Mouse (Mus musculus) embryonic facial prominence, embryonic 13.5 days (tissue): ENCODE results near the gene Rfx4. TPM values are rescaled to one million over a fixed set of nuclear protein-coding genes. Genes with fewer than 3 reads are reported as not detected.

Experiments
- ATAC-seq: fragments of 200-750 bp; cut with Nextera tagmentation; 2 replicates; pipeline ENCODE4 v1.8.0; 2017; ENCODE audit warnings: low read depth; ENCODE audit not compliant: insufficient number of reproducible peaks, insufficient read depth, low FRiP score, low TSS enrichment
- H3K27ac ChIP-seq: fragments of 300-500 bp; sonication (generic); 2 replicates; pipeline ENCODE4 v1.5.1; 2015; ENCODE audit warnings: moderate library complexity, mild to moderate bottlenecking, inconsistent platforms
- H3K27me3 ChIP-seq: fragments of 300-500 bp; sonication (generic); 2 replicates; pipeline ENCODE4 v1.6.1; 2015; ENCODE audit warnings: mild to moderate bottlenecking, inconsistent platforms
- H3K36me3 ChIP-seq: fragments of 300-500 bp; sonication (generic); 2 replicates; pipeline ENCODE4 v1.6.1; 2015; ENCODE audit warnings: mild to moderate bottlenecking, inconsistent platforms
- H3K4me1 ChIP-seq: fragments of 300-500 bp; sonication (generic); 2 replicates; pipeline ENCODE4 v1.6.1; 2015; ENCODE audit warnings: inconsistent platforms
- H3K4me2 ChIP-seq: fragments of 300-500 bp; sonication (generic); 2 replicates; pipeline ENCODE4 v1.6.1; 2015; ENCODE audit warnings: moderate library complexity, mild to moderate bottlenecking, inconsistent platforms
- H3K4me3 ChIP-seq: fragments of 300-500 bp; sonication (generic); 2 replicates; pipeline ENCODE4 v1.5.1; 2015; ENCODE audit warnings: mild to moderate bottlenecking, inconsistent platforms
- H3K9ac ChIP-seq: fragments of 300-500 bp; sonication (generic); 2 replicates; pipeline ENCODE4 v1.6.1; 2015; ENCODE audit warnings: mild to moderate bottlenecking, inconsistent platforms
- H3K9me3 ChIP-seq: fragments of 300-500 bp; sonication (generic); 2 replicates; pipeline ENCODE4 v1.6.1; 2016; ENCODE audit warnings: inconsistent platforms
- WGBS: fragments of 180-500 bp; shearing (Covaris S2); methylation state at CpG from one replicate; pipeline ENCODE4 v1.1.7; 2015; ENCODE audit warnings: mixed read lengths; 5-methylcytosine and 5-hydroxymethylcytosine counted together
- polyA plus RNA-seq: library from polyadenylated mRNA; unstranded; fragments of >200 nt; fragmentation: Nextera tagmentation; extraction: Ambion mirVana; gene quantifications from 2 replicates; pipeline ENCODE4 v1.2.1, GENCODE M21; 2015

Rfx4 gene
- polyA plus RNA-seq, 1 experiment from 2014 or later: 0.44 TPM

DNA sequence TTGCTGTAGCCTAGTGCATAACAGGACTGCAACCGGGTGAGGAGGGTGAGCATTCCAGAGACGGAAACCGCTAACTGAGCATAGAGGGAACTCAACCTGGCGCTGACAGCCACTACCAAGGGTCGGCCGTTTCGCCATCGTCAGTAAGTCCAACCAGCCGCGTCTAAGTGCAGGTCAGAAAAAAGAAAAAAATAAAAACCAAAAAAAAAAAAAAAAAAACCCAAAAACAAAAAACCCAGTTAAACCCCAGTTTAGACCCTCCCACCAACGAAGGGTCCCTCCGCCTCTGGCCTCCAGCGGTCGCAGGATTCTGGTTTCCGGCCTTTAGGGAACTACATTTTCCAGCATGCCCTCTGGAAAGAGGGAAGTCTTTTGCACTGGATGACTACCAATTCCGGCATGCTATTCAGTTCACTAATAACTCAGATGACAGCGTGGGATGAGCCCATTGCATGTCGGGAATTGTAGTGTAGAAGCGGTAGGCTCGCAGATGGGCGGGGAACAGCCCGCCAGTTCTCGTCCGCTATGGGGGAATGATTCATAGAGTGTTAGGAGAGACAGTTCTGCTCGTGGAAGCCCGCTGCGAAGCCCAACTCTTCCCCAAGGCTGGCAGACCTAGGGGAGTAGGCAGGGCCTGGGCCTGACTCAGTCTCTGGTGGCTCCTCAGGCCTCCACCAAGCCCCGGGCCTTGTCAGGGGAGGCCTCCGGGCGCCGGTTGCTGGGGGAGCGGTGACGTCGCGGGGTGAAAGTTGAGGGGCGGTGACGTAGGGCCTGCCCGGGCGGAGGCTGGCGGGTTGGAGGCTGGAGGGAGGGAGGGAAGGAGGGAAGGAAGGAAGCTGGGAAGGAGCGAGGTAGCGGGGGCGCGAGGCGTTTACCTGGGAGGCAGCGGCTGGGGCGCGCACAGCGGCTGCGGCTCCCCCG is 161.2 kb downstream of the Rfx4 start, which contains the start of gene Ric8b:
Gene Ric8b (plus strand): TSS at position 807 of the 921 bp plus-strand sequence.
- peaks cover 16% of the 10 kb centered on the region for H3K4me1 ChIP-seq
- H3K9ac ChIP-seq: peak within 1 kb of the TSS; percentile 93
- ATAC-seq: peak; percentile 96
- peak within 1 kb of the TSS; percentile 85 for H3K4me3 ChIP-seq
- under 1% methylated on average over 42 of the region's 51 CpGs for WGBS
- no peaks in the 10 kb centered on the region for H3K36me3 ChIP-seq
- no peaks in the 10 kb centered on the region; the same call in 1 of the 2 replicates for H3K9me3 ChIP-seq
- peak within 1 kb of the TSS; percentile 97 for H3K27ac ChIP-seq
- H3K4me2 ChIP-seq: peak within 1 kb of the TSS; percentile 86
- H3K27me3 ChIP-seq: no peaks in the 10 kb centered on the region

DNA sequence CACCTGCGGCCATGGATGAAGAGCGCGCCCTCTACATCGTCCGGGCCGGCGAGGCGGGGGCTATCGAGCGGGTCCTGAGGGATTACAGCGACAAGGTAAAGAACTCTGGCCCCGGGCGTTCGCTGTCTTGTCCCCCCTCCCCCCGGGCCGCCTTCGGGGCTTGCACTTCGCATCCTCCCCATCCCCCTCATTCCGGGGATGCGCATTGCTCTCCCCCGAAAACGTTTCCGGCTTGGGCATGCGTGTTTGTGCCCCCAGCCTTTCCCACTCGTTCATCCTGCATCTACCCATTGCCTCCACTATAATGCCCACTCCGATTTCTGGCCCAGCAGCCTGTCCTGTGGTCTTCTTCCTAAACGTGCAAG is 161.9 kb downstream of the Rfx4 start:
- no peaks in the 10 kb centered on the region for H3K27me3 ChIP-seq
- no peaks in the 10 kb centered on the region; the same call in 1 of the 2 replicates for H3K9me3 ChIP-seq
- H3K36me3 ChIP-seq: no peaks in the 10 kb centered on the region
- H3K4me3 ChIP-seq: peak overlapping the region; percentile 85
- peak overlapping the region; percentile 97 for H3K27ac ChIP-seq
- peak overlapping the region; percentile 86 for H3K4me2 ChIP-seq
- peaks cover 16% of the 10 kb centered on the region for H3K4me1 ChIP-seq
- H3K9ac ChIP-seq: peak overlapping the region; percentile 93
- WGBS: 1% methylated on average over 24 of the region's 27 CpGs
- ATAC-seq: no peak; the same call in 1 of the 2 replicates

GRCm38 (mm10) chr10:84926336-84926735 is 170.5 kb downstream of the Rfx4 start:
- no peaks in the 10 kb centered on the region for H3K27me3 ChIP-seq
- H3K4me3 ChIP-seq: no peak overlapping the region
- H3K9ac ChIP-seq: no peak overlapping the region
- H3K4me1 ChIP-seq: peaks cover 6% of the 10 kb centered on the region; the same call in 1 of the 2 replicates
- WGBS: 90% methylated on average over 7 of the region's 7 CpGs
- ATAC-seq: no peak
- no peak overlapping the region for H3K4me2 ChIP-seq
- peaks cover 28% of the 10 kb centered on the region for H3K36me3 ChIP-seq
- H3K27ac ChIP-seq: no peak overlapping the region
- H3K9me3 ChIP-seq: no peaks in the 10 kb centered on the region; the same call in 1 of the 2 replicates

DNA sequence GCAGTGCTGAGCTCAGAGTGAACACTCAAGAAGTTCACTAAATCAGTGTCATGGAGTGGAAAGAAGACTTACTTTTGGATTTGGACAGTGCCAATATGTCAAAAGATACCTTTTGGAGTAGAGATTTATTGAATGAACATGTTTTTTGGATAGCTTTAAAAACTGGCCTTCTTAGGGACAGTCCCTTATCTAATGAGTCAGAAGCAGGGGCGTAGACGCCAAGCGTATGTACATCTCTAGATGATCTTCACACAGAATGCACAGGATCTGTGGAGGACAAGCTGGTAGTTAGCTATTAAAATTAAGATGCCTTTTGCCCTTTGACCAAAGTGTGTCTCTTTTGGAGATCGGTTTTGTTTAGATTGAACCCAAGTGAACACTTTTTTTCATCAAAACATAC is 171.0 kb downstream of the Rfx4 start:
- Histone ChIP-seq H3K27me3 (no peaks in the 10 kb centered on the region), H3K27ac (no peak overlapping the region), H3K4me3 (no peak overlapping the region), H3K4me1 (peaks cover 8% of the 10 kb centered on the region), H3K9me3 (no peaks in the 10 kb centered on the region; the same call in 1 of the 2 replicates), H3K4me2 (no peak overlapping the region), H3K9ac (no peak overlapping the region), H3K36me3 (peaks cover 28% of the 10 kb centered on the region)
- 95% methylated on average over 4 of the region's 4 CpGs for WGBS
- no peak for ATAC-seq

DNA sequence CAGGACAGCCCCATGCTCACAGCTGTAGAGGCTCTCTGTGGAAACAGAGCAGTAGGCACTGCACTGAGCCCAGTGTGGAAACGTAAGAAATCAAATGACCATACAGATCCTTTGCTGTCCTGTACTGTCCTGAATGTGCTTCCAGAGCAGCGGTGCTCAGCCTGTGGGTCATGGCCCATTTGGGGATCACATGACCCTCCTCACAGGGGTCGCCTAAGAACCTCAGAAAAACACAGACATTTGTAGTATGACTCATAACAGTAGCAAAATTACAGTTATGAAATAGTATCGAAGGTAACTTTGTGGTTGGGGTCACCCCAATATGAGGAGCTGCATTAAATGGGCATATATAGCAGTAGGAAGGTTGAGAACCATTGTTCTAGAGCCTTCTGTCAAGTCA is 172.6 kb downstream of the Rfx4 start:
- H3K36me3 ChIP-seq: peaks cover 28% of the 10 kb centered on the region
- H3K9ac ChIP-seq: no peak overlapping the region
- H3K9me3 ChIP-seq: no peaks in the 10 kb centered on the region
- 86% methylated on average over 4 of the region's 4 CpGs for WGBS
- no peak overlapping the region for H3K4me3 ChIP-seq
- H3K4me1 ChIP-seq: peaks cover 13% of the 10 kb centered on the region
- no peak for ATAC-seq
- H3K27ac ChIP-seq: no peak overlapping the region
- no peak overlapping the region for H3K4me2 ChIP-seq
- no peaks in the 10 kb centered on the region for H3K27me3 ChIP-seq

- Histone ChIP-seq H3K4me1 (peaks cover 27% of the 10 kb centered on the region), H3K27ac (no peak overlapping the region), H3K36me3 (0 out of 2 replicates have a peak, but pooled peaks cover 5% of the 10 kb centered on the region), H3K9me3 (no peaks in the 10 kb centered on the region), H3K27me3 (no peaks in the 10 kb centered on the region), H3K9ac (no peak overlapping the region), H3K4me2 (no peak overlapping the region), H3K4me3 (no peak overlapping the region)
- 80% methylated on average over 7 of the region's 7 CpGs for WGBS
- ATAC-seq: no peak
Observed at GRCm38 (mm10) chr10:84935553-84936209, 179.8 kb downstream of the Rfx4 start.

DNA sequence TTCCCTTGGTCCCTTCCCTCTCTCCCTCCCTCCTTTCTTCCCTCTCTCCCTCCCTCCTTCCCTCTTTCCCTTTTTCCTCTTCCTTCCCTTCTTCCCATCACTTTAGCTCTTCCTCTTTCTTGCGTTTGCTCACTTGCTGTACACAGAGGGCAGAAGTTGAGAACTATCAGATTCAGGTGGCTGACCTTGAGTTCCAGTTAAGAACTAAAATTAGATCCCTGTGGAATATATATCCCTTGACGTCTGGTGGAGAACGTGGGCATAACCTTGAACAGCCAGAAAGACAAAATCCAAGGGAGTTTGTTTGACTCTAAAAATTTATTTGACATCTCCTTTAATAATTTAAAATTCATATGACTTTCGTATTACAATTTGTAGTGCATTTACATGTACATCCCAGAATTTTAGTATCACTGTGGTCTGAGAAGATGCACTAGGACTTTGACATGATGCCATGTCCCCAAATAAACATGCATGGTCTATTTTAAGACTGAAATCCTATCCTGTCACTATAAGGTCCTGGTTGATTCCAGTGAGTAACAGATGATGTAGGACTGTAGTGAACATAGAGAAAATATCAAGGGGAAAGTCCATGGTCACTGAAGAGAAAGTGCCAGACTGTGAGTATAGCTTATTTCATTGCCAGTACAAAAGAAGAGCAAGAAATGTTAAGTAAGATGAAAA is 181.1 kb downstream of the Rfx4 start:
- H3K9me3 ChIP-seq: no peaks in the 10 kb centered on the region

GRCm38 (mm10) chr10:84938094-84938820 is 182.4 kb downstream of the Rfx4 start:
- H3K9me3 ChIP-seq: no peaks in the 10 kb centered on the region
- no peak overlapping the region for H3K4me2 ChIP-seq
- 0 out of 2 replicates have a peak, but pooled peaks cover 9% of the 10 kb centered on the region for H3K36me3 ChIP-seq
- H3K4me3 ChIP-seq: no peak overlapping the region
- no peak for ATAC-seq
- no peak overlapping the region for H3K9ac ChIP-seq
- H3K27ac ChIP-seq: no peak overlapping the region
- H3K27me3 ChIP-seq: no peaks in the 10 kb centered on the region
- WGBS: 87% methylated on average over 14 of the region's 14 CpGs
- peaks cover 23% of the 10 kb centered on the region for H3K4me1 ChIP-seq

More for the DNA sequence above, 181.1 kb downstream of the Rfx4 start:
- H3K27ac ChIP-seq: no peak overlapping the region
- H3K4me3 ChIP-seq: no peak overlapping the region
- no peaks in the 10 kb centered on the region for H3K27me3 ChIP-seq
- no peak overlapping the region for H3K9ac ChIP-seq
- 0 out of 2 replicates have a peak, but pooled peaks cover 9% of the 10 kb centered on the region for H3K36me3 ChIP-seq
- WGBS: 64% methylated on average over 4 of the region's 4 CpGs
- ATAC-seq: no peak
- H3K4me1 ChIP-seq: peaks cover 24% of the 10 kb centered on the region
- H3K4me2 ChIP-seq: no peak overlapping the region

DNA sequence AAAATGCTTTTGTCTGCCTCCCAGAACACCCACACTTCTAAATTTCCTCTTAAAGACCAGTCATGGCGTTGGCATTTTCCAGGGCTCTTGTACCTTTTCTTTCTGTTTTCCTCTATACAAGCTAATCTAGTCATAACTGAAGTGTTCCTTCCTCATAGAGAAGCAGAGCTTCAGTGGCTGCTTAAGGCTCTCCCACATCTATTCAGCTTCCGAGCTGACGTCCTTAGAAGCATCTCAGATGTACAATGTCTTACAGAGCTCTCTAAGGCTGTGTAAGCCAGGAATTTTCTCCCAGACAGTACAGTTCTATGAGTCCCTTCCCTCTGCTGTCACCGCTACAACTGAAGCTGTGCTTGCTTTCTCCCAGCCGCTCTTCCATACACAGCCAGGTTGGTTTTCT is 183.0 kb downstream of the Rfx4 start:
- H3K9ac ChIP-seq: no peak overlapping the region
- 78% methylated on average over 5 of the region's 5 CpGs for WGBS
- H3K4me3 ChIP-seq: no peak overlapping the region
- no peak overlapping the region for H3K27ac ChIP-seq
- ATAC-seq: no peak
- H3K9me3 ChIP-seq: no peaks in the 10 kb centered on the region
- peaks cover 23% of the 10 kb centered on the region for H3K4me1 ChIP-seq
- no peak overlapping the region for H3K4me2 ChIP-seq
- 0 out of 2 replicates have a peak, but pooled peaks cover 9% of the 10 kb centered on the region for H3K36me3 ChIP-seq
- H3K27me3 ChIP-seq: no peaks in the 10 kb centered on the region

DNA sequence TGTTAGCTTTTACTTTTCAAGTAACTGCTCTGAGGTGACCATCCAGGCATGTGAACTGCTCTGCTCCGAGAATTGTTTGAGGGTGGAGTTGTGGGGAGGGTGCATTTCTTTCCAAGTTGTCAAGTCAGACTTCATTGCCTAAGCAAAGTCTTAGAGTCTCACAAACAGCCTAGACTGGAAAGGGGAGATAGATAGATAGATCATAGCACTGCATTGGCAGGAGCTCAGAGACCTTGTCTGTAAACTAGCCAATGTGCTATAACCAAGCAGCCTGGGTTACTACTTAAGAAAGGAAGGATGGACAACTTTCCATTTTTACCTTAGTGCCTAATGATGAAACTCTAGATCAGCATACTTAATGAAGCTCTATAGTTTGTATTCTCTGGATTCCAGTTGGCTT is 184.5 kb downstream of the Rfx4 start:
- 66% methylated on average over 1 of the region's 1 CpGs for WGBS
- H3K27ac ChIP-seq: no peak overlapping the region
- 0 out of 2 replicates have a peak, but pooled peaks cover 14% of the 10 kb centered on the region for H3K36me3 ChIP-seq
- H3K4me1 ChIP-seq: peaks cover 23% of the 10 kb centered on the region
- no peaks in the 10 kb centered on the region for H3K27me3 ChIP-seq
- no peak for ATAC-seq
- no peaks in the 10 kb centered on the region for H3K9me3 ChIP-seq
- H3K4me2 ChIP-seq: no peak overlapping the region
- no peak overlapping the region for H3K4me3 ChIP-seq
- no peak overlapping the region for H3K9ac ChIP-seq

DNA sequence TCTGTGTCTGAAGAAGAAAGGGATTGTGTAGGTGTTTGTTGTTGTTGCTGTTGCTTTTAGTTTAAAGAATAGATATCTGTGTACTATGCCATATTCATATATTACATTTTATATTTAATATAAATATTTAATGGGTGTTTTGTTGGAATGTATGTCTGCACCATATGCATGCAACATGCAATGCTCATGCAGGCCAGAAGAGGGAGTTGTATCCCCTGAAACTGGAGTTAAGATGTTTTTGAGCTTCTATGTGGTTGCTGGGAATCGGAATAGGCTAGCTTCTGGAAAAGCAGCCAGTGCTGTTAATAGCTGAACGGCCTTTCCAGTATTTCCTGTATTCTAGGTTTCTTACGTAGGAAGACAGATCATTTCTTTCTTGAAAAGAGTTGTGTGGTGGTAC is 189.8 kb downstream of the Rfx4 start:
- H3K4me3 ChIP-seq: no peak overlapping the region
- no peak overlapping the region for H3K4me2 ChIP-seq
- no peak overlapping the region for H3K9ac ChIP-seq
- peaks cover 25% of the 10 kb centered on the region for H3K36me3 ChIP-seq
- 94% methylated on average over 3 of the region's 3 CpGs for WGBS
- H3K27ac ChIP-seq: no peak overlapping the region
- no peaks in the 10 kb centered on the region for H3K27me3 ChIP-seq
- ATAC-seq: no peak
- no peaks in the 10 kb centered on the region for H3K9me3 ChIP-seq
- 0 out of 2 replicates have a peak, but pooled peaks cover 8% of the 10 kb centered on the region for H3K4me1 ChIP-seq
